ENCODE assay signal across 11 mouse cellular contexts in the genomic region with DNA sequence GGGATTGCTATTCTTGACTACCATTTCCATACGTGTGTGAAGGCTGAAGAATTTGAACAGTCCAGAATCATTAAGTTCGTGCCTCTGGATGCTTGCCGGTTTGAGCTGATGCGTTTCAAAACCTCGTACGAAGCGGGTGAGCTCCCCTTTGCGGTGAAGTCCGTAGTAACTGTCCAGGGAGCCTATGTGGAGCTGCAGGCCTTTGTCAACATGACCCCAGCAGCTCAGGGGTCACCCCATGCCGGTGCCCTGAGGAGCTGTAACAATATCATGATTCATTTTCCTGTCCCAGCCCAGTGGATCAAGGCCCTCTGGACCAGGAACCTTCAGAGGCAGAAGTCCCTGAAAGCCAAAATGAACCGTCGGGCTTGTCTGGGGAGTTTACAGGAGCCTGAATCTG. TPM values are rescaled to one million over a fixed set of nuclear protein-coding genes. Genes with fewer than 3 reads are reported as not detected.
DNase-seq lines count a peak whose midpoint lies in the region; ATAC-seq and TF ChIP-seq lines count a peak whose summit lies in the region.
"Had no signal": no experiment of that assay in that cellular context is flagged by ENCODE, and none has a peak within 500 bp of the region (broad histone marks: within the 10 kb centered on the region; RNA-seq: fewer than 3 reads in every experiment).

No protein-coding gene starts in this region.

- TF ChIP-seq CTCF in cerebellum, adult 2 months (IDR thresholded peaks at IDR 0.05; ENCODE audit: borderline replicate concordance, insufficient read depth, low read depth, low read length) = no peak
- peak; percentile 52; the same call in 1 of the 2 replicates for TF ChIP-seq CTCF in kidney, postnatal 0 days (IDR thresholded peaks at IDR 0.05; ENCODE audit: low read depth)

- 54% methylated on average over 12 of the region's 12 CpGs for WGBS in cerebellum, adult 2 months
- 38% methylated on average over 12 of the region's 12 CpGs for WGBS in kidney, postnatal 0 days

- no peaks in the 10 kb centered on the region for H3K4me1 ChIP-seq in cerebellum, adult 2 months (ENCODE audit: control insufficient read depth, insufficient read depth, low read length)
- no peaks in the 10 kb centered on the region; the same call in 1 of the 2 replicates for H3K4me1 ChIP-seq in kidney, postnatal 0 days (replicated peaks; ENCODE audit: insufficient read depth, low read length)
- H3K4me1 ChIP-seq: liver, embryonic 13.5 days had no signal

- H3K4me3 ChIP-seq in cerebellum, adult 2 months (replicated peaks; ENCODE audit: insufficient read depth, low read depth, low read length) = no peak overlapping the region
- H3K4me3 ChIP-seq in kidney, postnatal 0 days (replicated peaks; ENCODE audit: low read depth, low read length) = no peak overlapping the region
- H3K4me3 ChIP-seq: liver, embryonic 13.5 days; myocyte had no signal

- H3K9ac ChIP-seq in kidney, postnatal 0 days (ENCODE audit: low read depth, low read length) = no peak overlapping the region
- H3K9ac ChIP-seq: liver, embryonic 13.5 days had no signal

- no peak overlapping the region for H3K27ac ChIP-seq in cerebellum, adult 2 months (ENCODE audit: insufficient read depth, low read length)
- no peak overlapping the region for H3K27ac ChIP-seq in kidney, postnatal 0 days
- H3K27ac ChIP-seq: liver, embryonic 13.5 days had no signal

- ATAC-seq in kidney, postnatal 0 days (replicated peaks; ENCODE audit: low FRiP score, low read depth) = no peak; the same call in 1 of the 2 replicates

- no peak overlapping the region for H3K4me2 ChIP-seq in kidney, postnatal 0 days (ENCODE audit: low read length)
- H3K4me2 ChIP-seq: liver, embryonic 13.5 days had no signal

- H3K9me3 ChIP-seq in kidney, postnatal 0 days (replicated peaks; ENCODE audit: low read length) = no peaks in the 10 kb centered on the region
- H3K9me3 ChIP-seq: liver, embryonic 13.5 days had no signal

- peaks cover 18% of the 10 kb centered on the region; the same call in 1 of the 2 replicates for H3K36me3 ChIP-seq in kidney, postnatal 0 days (ENCODE audit: insufficient read depth, low read length)

- no peak for TF ChIP-seq POLR2A in cerebellum, adult 2 months (IDR thresholded peaks at IDR 0.05; ENCODE audit: borderline replicate concordance, insufficient read depth, low read length)

- no peaks in the 10 kb centered on the region for H3K27me3 ChIP-seq in cerebellum, adult 2 months (ENCODE audit: control insufficient read depth, insufficient read depth, low read length)
- H3K27me3 ChIP-seq in kidney, postnatal 0 days (ENCODE audit: insufficient read depth, low read length) = no peaks in the 10 kb centered on the region
- H3K27me3 ChIP-seq: liver, embryonic 13.5 days had no signal

- DNase-seq in cerebellum, postnatal 10 days = peak; percentile 22 to 33
- no peak for DNase-seq in cerebellum, adult 2 months
- peak; percentile 63 for DNase-seq in kidney, postnatal 0 days (ENCODE audit: low spot score)
- no peak for DNase-seq in kidney, adult 11 months
- peak; percentile 56 for DNase-seq in adrenal gland, postnatal 10 days
- peak; percentile 21 to 43 for DNase-seq in kidney, postnatal 25 days
- no peak for DNase-seq in cerebellum, postnatal 4 days (ENCODE audit: low spot score in 2 of 2)
- DNase-seq in left cerebral cortex, adult 18-20 months (ENCODE audit: low spot score in 2 of 2) = no peak
- DNase-seq: cerebellum, adult 11-12 months; liver, embryonic 13.5 days had no signal

RNA-seq across cellular contexts. Expression of a gene that starts 31.9 kb away (rescaled TPM):
- 0.16 TPM in 1 of 2 replicates, not detected in the other for polyA plus RNA-seq in cerebellum, adult 2 months (2012; rRNA removed)
- polyA plus RNA-seq in kidney, postnatal 0 days (2015; fragmentation: Nextera tagmentation; extraction: Ambion mirVana) = 0.14 TPM in 1 of 2 replicates, not detected in the other
- total RNA-seq in adrenal gland, postnatal 10 days (2021) = not detected
- under 1 TPM; 0.47 to 0.63 TPM for total RNA-seq in left cerebral cortex, adult 18-20 months (2021)
- polyA plus RNA-seq: liver, embryonic 13.5 days; myocyte had no signal

RNA-seq across cellular contexts. Expression of a gene that starts 39.1 kb away (rescaled TPM):
- 2.9 and 4.2 TPM in 2 replicates for polyA plus RNA-seq in cerebellum, adult 2 months (2012; rRNA removed)
- polyA plus RNA-seq in kidney, postnatal 0 days (2015; fragmentation: Nextera tagmentation; extraction: Ambion mirVana) = 8.0 and 8.3 TPM in 2 replicates
- total RNA-seq in adrenal gland, postnatal 10 days (2021) = 10 to 100 TPM; 25.0 to 25.1 TPM
- 1 to 10 TPM; 5.6 to 6.2 TPM for total RNA-seq in left cerebral cortex, adult 18-20 months (2021)

Comparison
In these comparisons a context has a peak if more than half of its experiments do, and no peak if none do; other contexts are left out.
1. DNase-seq: peak in cerebellum, postnatal 10 days (2 of 2), kidney, postnatal 0 days (single experiment), adrenal gland, postnatal 10 days (single experiment) and kidney, postnatal 25 days (2 of 2); none in cerebellum, adult 2 months (0 of 2), kidney, adult 11 months (single experiment), cerebellum, postnatal 4 days (0 of 2) and left cerebral cortex, adult 18-20 months (0 of 2).